Mouse (Mus musculus): ENCODE measurements around the gene Kdm5b.

DNA sequence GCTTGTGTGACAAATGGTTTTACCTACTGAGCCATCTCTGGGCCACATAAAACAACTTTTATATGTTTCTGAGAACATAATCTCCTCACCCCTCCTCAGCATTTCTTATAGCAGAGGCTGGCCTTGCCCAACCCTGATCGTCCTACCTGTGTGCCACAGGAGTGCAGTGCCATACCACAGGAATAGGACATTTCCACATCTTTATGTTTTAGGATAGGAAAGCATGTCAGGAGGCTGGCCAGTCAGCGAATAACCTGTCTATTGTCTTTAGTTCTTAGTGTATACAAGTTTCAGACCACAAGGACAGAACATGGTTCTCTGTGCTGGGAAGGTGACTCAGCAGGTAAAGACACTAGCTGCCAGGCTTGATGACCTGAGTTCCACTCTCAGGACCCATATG is 20.8 kb downstream of the Kdm5b start:
- no peak for TF ChIP-seq HCFC1 (IDR thresholded peaks at IDR 0.05; ENCODE audit: borderline replicate concordance, insufficient read depth, low read length)
- TF ChIP-seq CHD2 (IDR thresholded peaks at IDR 0.05; ENCODE audit: low read depth, low read length), result no peak
- no peak for TF ChIP-seq ZC3H11A (IDR thresholded peaks at IDR 0.05; ENCODE audit: borderline replicate concordance, low read depth, low read length)
- no peak for TF ChIP-seq ZNF384 (IDR thresholded peaks at IDR 0.05; ENCODE audit: low read depth, low read length)
